Mouse (Mus musculus) hindbrain, embryonic 15.5 days (tissue): Measurements from ENCODE around the gene Prkar2b. TPM values are rescaled to one million over a fixed set of nuclear protein-coding genes. Genes with fewer than 3 reads are reported as not detected.
"Not testable (repeated sequence)": the region's sequence is repeated elsewhere in the genome, so short reads cannot be mapped to it uniquely, and the experiment has no call there.

Source experiments
- ATAC-seq: fragments of 200-750 bp; cut with Nextera tagmentation; 2 replicates; pipeline ENCODE4 v1.8.0; 2017; ENCODE audit warnings: low read depth, moderate number of reproducible peaks, moderate TSS enrichment; ENCODE audit not compliant: low FRiP score
- H3K27ac ChIP-seq: fragments of 300-500 bp; sonication (generic); replicated peaks from 2 replicates; pipeline ENCODE4 v1.5.1; 2015; ENCODE audit warnings: mild to moderate bottlenecking, inconsistent platforms
- H3K27me3 ChIP-seq: fragments of 300-500 bp; sonication (generic); 2 replicates; pipeline ENCODE4 v1.6.1; 2015; ENCODE audit warnings: control low read depth, inconsistent platforms
- H3K36me3 ChIP-seq: fragments of 300-500 bp; sonication (generic); 2 replicates; pipeline ENCODE4 v1.6.1; 2015; ENCODE audit warnings: control low read depth, inconsistent platforms
- H3K4me1 ChIP-seq: fragments of 300-500 bp; sonication (generic); replicated peaks from 2 replicates; pipeline ENCODE4 v1.6.1; 2015; ENCODE audit warnings: control low read depth, inconsistent platforms
- H3K4me2 ChIP-seq: fragments of 300-500 bp; sonication (generic); 2 replicates; pipeline ENCODE4 v1.6.1; 2015; ENCODE audit warnings: moderate library complexity, mild to moderate bottlenecking, inconsistent platforms
- H3K4me3 ChIP-seq: fragments of 300-500 bp; sonication (generic); 2 replicates; pipeline ENCODE4 v1.5.1; 2015; ENCODE audit warnings: mild to moderate bottlenecking, inconsistent platforms
- H3K9ac ChIP-seq: fragments of 300-500 bp; sonication (generic); 2 replicates; pipeline ENCODE4 v1.6.1; 2015; ENCODE audit warnings: inconsistent platforms
- H3K9me3 ChIP-seq: fragments of 300-500 bp; sonication (generic); 2 replicates; pipeline ENCODE4 v1.6.1; 2016; ENCODE audit warnings: control low read depth, inconsistent platforms
- WGBS: fragments of 180-500 bp; shearing (Covaris S2); methylation state at CpG from one replicate; pipeline ENCODE4 v1.1.7; 2015; 5-methylcytosine and 5-hydroxymethylcytosine counted together
- polyA plus RNA-seq: library from polyadenylated mRNA; unstranded; fragments of >200 nt; fragmentation: Nextera tagmentation; extraction: Ambion mirVana; gene quantifications from 2 replicates; pipeline ENCODE4 v1.2.1, GENCODE M21; 2015

Prkar2b gene
- polyA plus RNA-seq, 1 experiment from 2014 or later: 138 TPM

- H3K4me3 ChIP-seq: no peak overlapping the region
- peak; percentile 12; the same call in 1 of the 2 replicates for ATAC-seq
- no peaks in the 10 kb centered on the region for H3K27me3 ChIP-seq
These were observed 43.3 kb downstream of the Prkar2b start for GRCm38 (mm10) chr12:32017636-32018375.

GRCm38 (mm10) chr12:32016472-32016871 lies 44.6 kb downstream of the Prkar2b start:
- no peak for ATAC-seq
- Histone ChIP-seq H3K9ac (no peak overlapping the region), H3K36me3 (no peaks in the 10 kb centered on the region), H3K4me1 (peaks cover 23% of the 10 kb centered on the region), H3K27me3 (no peaks in the 10 kb centered on the region), H3K9me3 (no peaks in the 10 kb centered on the region), H3K27ac (no peak overlapping the region), H3K4me3 (no peak overlapping the region), H3K4me2 (no peak overlapping the region)
- WGBS: 76% methylated on average over 6 of the region's 6 CpGs

More at GRCm38 (mm10) chr12:32017636-32018375, 43.3 kb downstream of the Prkar2b start:
- Histone ChIP-seq H3K4me1 (peaks cover 23% of the 10 kb centered on the region), H3K27ac (no peak overlapping the region), H3K36me3 (no peaks in the 10 kb centered on the region), H3K4me2 (no peak overlapping the region), H3K9ac (no peak overlapping the region), H3K9me3 (no peaks in the 10 kb centered on the region)
- WGBS: 72% methylated on average over 7 of the region's 7 CpGs

GRCm38 (mm10) chr12:32015268-32015769 lies 45.8 kb downstream of the Prkar2b start:
- Histone ChIP-seq H3K36me3 (no peaks in the 10 kb centered on the region), H3K4me2 (no peak overlapping the region), H3K9me3 (no peaks in the 10 kb centered on the region), H3K4me1 (peaks cover 23% of the 10 kb centered on the region), H3K27ac (peak overlapping the region; percentile 30; the same call in 1 of the 2 replicates), H3K4me3 (no peak overlapping the region), H3K27me3 (no peaks in the 10 kb centered on the region), H3K9ac (no peak overlapping the region)
- WGBS: 39% methylated on average over 6 of the region's 6 CpGs
- peak; percentile 49 for ATAC-seq

GRCm38 (mm10) chr12:32014811-32015210 lies 46.3 kb downstream of the Prkar2b start:
- no peak for ATAC-seq
- Histone ChIP-seq H3K4me3 (no peak overlapping the region), H3K9ac (no peak overlapping the region), H3K4me2 (no peak overlapping the region), H3K36me3 (no peaks in the 10 kb centered on the region), H3K27ac (no peak overlapping the region), H3K27me3 (no peaks in the 10 kb centered on the region), H3K9me3 (no peaks in the 10 kb centered on the region), H3K4me1 (peaks cover 23% of the 10 kb centered on the region)
- 60% methylated on average over 7 of the region's 7 CpGs for WGBS

- Histone ChIP-seq H3K4me3 (no peak overlapping the region), H3K27me3 (no peaks in the 10 kb centered on the region), H3K9me3 (no peaks in the 10 kb centered on the region), H3K4me1 (peaks cover 16% of the 10 kb centered on the region), H3K9ac (no peak overlapping the region), H3K36me3 (no peaks in the 10 kb centered on the region), H3K27ac (no peak overlapping the region), H3K4me2 (no peak overlapping the region)
- no peak for ATAC-seq
- whole genome bisulfite sequencing: 69% methylated on average over 2 of the region's 2 CpGs
These were observed 48.9 kb downstream of the Prkar2b start for GRCm38 (mm10) chr12:32012169-32012568.

- H3K4me3 ChIP-seq: no peak overlapping the region
- no peaks in the 10 kb centered on the region for H3K27me3 ChIP-seq
- no peaks in the 10 kb centered on the region for H3K36me3 ChIP-seq
- no peak overlapping the region for H3K27ac ChIP-seq
- H3K9ac ChIP-seq: no peak overlapping the region
- no peaks in the 10 kb centered on the region for H3K9me3 ChIP-seq
- peaks cover 11% of the 10 kb centered on the region for H3K4me1 ChIP-seq
- no peak for ATAC-seq
- H3K4me2 ChIP-seq: no peak overlapping the region
- 90% methylated on average over 5 of the region's 5 CpGs for WGBS
These were observed 50.0 kb downstream of the Prkar2b start for GRCm38 (mm10) chr12:32011128-32011527.

GRCm38 (mm10) chr12:32009985-32010369 lies 51.1 kb downstream of the Prkar2b start:
- WGBS: 48% methylated on average over 5 of the region's 6 CpGs
- not testable (repeated sequence) for H3K4me3 ChIP-seq, H3K27ac ChIP-seq, H3K9me3 ChIP-seq, H3K4me1 ChIP-seq, H3K4me2 ChIP-seq, ATAC-seq, H3K36me3 ChIP-seq, H3K27me3 ChIP-seq, H3K9ac ChIP-seq

GRCm38 (mm10) chr12:32009267-32009984 lies 51.7 kb downstream of the Prkar2b start:
- Histone ChIP-seq H3K4me1 (no peaks in the 10 kb centered on the region), H3K9me3 (no peaks in the 10 kb centered on the region), H3K9ac (no peak overlapping the region), H3K36me3 (no peaks in the 10 kb centered on the region), H3K4me3 (no peak overlapping the region), H3K27me3 (no peaks in the 10 kb centered on the region), H3K27ac (no peak overlapping the region), H3K4me2 (no peak overlapping the region)
- no peak for ATAC-seq
- WGBS: 32% methylated on average over 8 of the region's 8 CpGs

- WGBS: 87% methylated on average over 5 of the region's 5 CpGs
These were observed 52.4 kb downstream of the Prkar2b start for GRCm38 (mm10) chr12:32008728-32009127.

GRCm38 (mm10) chr12:32007646-32008045 lies 53.5 kb downstream of the Prkar2b start:
- H3K36me3 ChIP-seq: no peaks in the 10 kb centered on the region

More at GRCm38 (mm10) chr12:32008728-32009127, 52.4 kb downstream of the Prkar2b start:
- no peak overlapping the region for H3K4me2 ChIP-seq
- no peaks in the 10 kb centered on the region for H3K36me3 ChIP-seq
- ATAC-seq: no peak
- no peaks in the 10 kb centered on the region for H3K9me3 ChIP-seq
- H3K4me3 ChIP-seq: no peak overlapping the region
- H3K27me3 ChIP-seq: no peaks in the 10 kb centered on the region
- no peak overlapping the region for H3K27ac ChIP-seq
- H3K9ac ChIP-seq: no peak overlapping the region
- H3K4me1 ChIP-seq: no peaks in the 10 kb centered on the region

GRCm38 (mm10) chr12:32007040-32007439 lies 54.1 kb downstream of the Prkar2b start:
- H3K9me3 ChIP-seq: no peaks in the 10 kb centered on the region
- no peak overlapping the region for H3K4me2 ChIP-seq
- H3K27ac ChIP-seq: no peak overlapping the region
- no peak overlapping the region for H3K9ac ChIP-seq
- no peak for ATAC-seq
- no peaks in the 10 kb centered on the region for H3K36me3 ChIP-seq
- H3K4me1 ChIP-seq: no peaks in the 10 kb centered on the region
- 88% methylated on average over 8 of the region's 8 CpGs for WGBS
- H3K27me3 ChIP-seq: no peaks in the 10 kb centered on the region
- no peak overlapping the region for H3K4me3 ChIP-seq

More at GRCm38 (mm10) chr12:32007646-32008045, 53.5 kb downstream of the Prkar2b start:
- Histone ChIP-seq H3K27me3 (no peaks in the 10 kb centered on the region), H3K9ac (no peak overlapping the region), H3K4me3 (no peak overlapping the region), H3K4me2 (no peak overlapping the region), H3K4me1 (no peaks in the 10 kb centered on the region), H3K27ac (no peak overlapping the region), H3K9me3 (no peaks in the 10 kb centered on the region)
- no peak for ATAC-seq
- WGBS: 81% methylated on average over 4 of the region's 4 CpGs

- no peak for ATAC-seq
- H3K4me1 ChIP-seq: no peaks in the 10 kb centered on the region
- no peak overlapping the region for H3K4me2 ChIP-seq
- H3K9ac ChIP-seq: no peak overlapping the region
- H3K4me3 ChIP-seq: no peak overlapping the region
- no peaks in the 10 kb centered on the region for H3K27me3 ChIP-seq
- H3K36me3 ChIP-seq: no peaks in the 10 kb centered on the region
- H3K9me3 ChIP-seq: no peaks in the 10 kb centered on the region
- WGBS: 93% methylated on average over 10 of the region's 10 CpGs
- no peak overlapping the region for H3K27ac ChIP-seq
These were observed 54.6 kb downstream of the Prkar2b start for GRCm38 (mm10) chr12:32006391-32006929.
